Mouse (Mus musculus) cortical plate, adult 2 months (tissue): ENCODE measurements at regions not wholly inside any gene's neighbourhood (a gene's known extent, or its start where the extent isn't known, plus 50 kb on each side); places are given as distances from the start of the nearest gene placed in this dataset.

Experiments
- H3K27ac ChIP-seq: fragments of 200-500 bp; 2 replicates; pipeline ENCODE4 v1.5.1; 2012; ENCODE audit warnings: low read length, control low read depth, inconsistent platforms; ENCODE audit not compliant: insufficient read depth
- H3K4me1 ChIP-seq: fragments of 200-500 bp; 2 replicates; pipeline ENCODE4 v1.6.1; 2011; ENCODE audit warnings: low read length; ENCODE audit not compliant: control insufficient read depth, insufficient read depth
- H3K4me3 ChIP-seq: fragments of 200-500 bp; 2 replicates; pipeline ENCODE4 v1.5.1; 2011; ENCODE audit warnings: mild to moderate bottlenecking, low read length, control low read depth; ENCODE audit not compliant: insufficient read depth
- CTCF ChIP-seq: fragments of 200-500 bp; IDR thresholded peaks from 2 replicates; pipeline ENCODE4 v1.5.1; 2011; ENCODE audit warnings: mild to moderate bottlenecking, control low read depth, low read length; ENCODE audit not compliant: insufficient read depth; ENCODE audit errors: extremely low read depth
- POLR2A ChIP-seq: fragments of 200-500 bp; IDR thresholded peaks from 2 replicates; pipeline ENCODE4 v1.6.1; 2011; ENCODE audit warnings: mild to moderate bottlenecking, low read length, control low read depth; ENCODE audit not compliant: insufficient read depth; ENCODE audit errors: extremely low read depth

GRCm38 (mm10) chr6:31995977-31996376 is 54.1 kb upstream of the 1700012A03Rik start:
- Histone ChIP-seq H3K27ac (no peak overlapping the region), H3K4me1 (no peaks in the 10 kb centered on the region), H3K4me3 (no peak overlapping the region)
- TF ChIP-seq CTCF (no peak), POLR2A (no peak)

GRCm38 (mm10) chr6:31995249-31995648 is 54.8 kb upstream of the 1700012A03Rik start:
- no peaks in the 10 kb centered on the region for H3K4me1 ChIP-seq
- no peak for TF ChIP-seq POLR2A
- TF ChIP-seq CTCF = no peak
- no peak overlapping the region for H3K27ac ChIP-seq
- no peak overlapping the region for H3K4me3 ChIP-seq

- TF ChIP-seq CTCF = no peak
- TF ChIP-seq POLR2A = no peak
- Histone ChIP-seq H3K4me3 (no peak overlapping the region), H3K27ac (no peak overlapping the region), H3K4me1 (no peaks in the 10 kb centered on the region)
These were observed 64.3 kb upstream of the 1700012A03Rik start for GRCm38 (mm10) chr6:31985698-31986097.

GRCm38 (mm10) chr6:31976705-31977104 is 73.3 kb upstream of the 1700012A03Rik start:
- H3K4me1 ChIP-seq = no peaks in the 10 kb centered on the region
- no peak overlapping the region for H3K4me3 ChIP-seq
- no peak for TF ChIP-seq CTCF
- no peak for TF ChIP-seq POLR2A
- H3K27ac ChIP-seq = no peak overlapping the region

GRCm38 (mm10) chr6:31948063-31948481 is 102.0 kb upstream of the 1700012A03Rik start:
- H3K4me1 ChIP-seq = no peaks in the 10 kb centered on the region

GRCm38 (mm10) chr6:31946572-31946971 is 103.5 kb upstream of the 1700012A03Rik start:
- TF ChIP-seq CTCF (no peak), POLR2A (no peak)
- no peaks in the 10 kb centered on the region for H3K4me1 ChIP-seq
- no peak overlapping the region for H3K4me3 ChIP-seq
- no peak overlapping the region for H3K27ac ChIP-seq

More at GRCm38 (mm10) chr6:31948063-31948481, 102.0 kb upstream of the 1700012A03Rik start:
- Histone ChIP-seq H3K27ac (no peak overlapping the region), H3K4me3 (no peak overlapping the region)
- TF ChIP-seq POLR2A (no peak), CTCF (no peak)

- TF ChIP-seq POLR2A = no peak
- TF ChIP-seq CTCF = no peak
- Histone ChIP-seq H3K4me1 (no peaks in the 10 kb centered on the region), H3K27ac (no peak overlapping the region), H3K4me3 (no peak overlapping the region)
These were observed 104.7 kb upstream of the 1700012A03Rik start for GRCm38 (mm10) chr6:31945347-31945746.

GRCm38 (mm10) chr6:31944546-31944945 is 105.5 kb upstream of the 1700012A03Rik start:
- no peak for TF ChIP-seq POLR2A
- TF ChIP-seq CTCF = no peak

GRCm38 (mm10) chr6:31942696-31943095 is 107.3 kb upstream of the 1700012A03Rik start:
- no peak overlapping the region for H3K4me3 ChIP-seq

More at GRCm38 (mm10) chr6:31944546-31944945, 105.5 kb upstream of the 1700012A03Rik start:
- H3K4me1 ChIP-seq = no peaks in the 10 kb centered on the region
- no peak overlapping the region for H3K27ac ChIP-seq
- H3K4me3 ChIP-seq = no peak overlapping the region

GRCm38 (mm10) chr6:31938216-31938814 is 111.7 kb upstream of the 1700012A03Rik start:
- Histone ChIP-seq H3K4me3 (peak overlapping the region; percentile 55), H3K4me1 (no peaks in the 10 kb centered on the region), H3K27ac (no peak overlapping the region)
- TF ChIP-seq CTCF (peak; percentile 92), POLR2A (no peak)

More at GRCm38 (mm10) chr6:31942696-31943095, 107.3 kb upstream of the 1700012A03Rik start:
- no peak overlapping the region for H3K27ac ChIP-seq
- TF ChIP-seq CTCF (no peak), POLR2A (no peak)
- no peaks in the 10 kb centered on the region for H3K4me1 ChIP-seq
